Mouse (Mus musculus) heart, embryonic 12.5 days (tissue): Measurements from ENCODE around the gene Plau. TPM values are rescaled to one million over a fixed set of nuclear protein-coding genes. Genes with fewer than 3 reads are reported as not detected.

Source experiments
- ATAC-seq: fragments of 200-750 bp; cut with Nextera tagmentation; 2 replicates; pipeline ENCODE4 v1.8.0; 2017; ENCODE audit warnings: moderate TSS enrichment, moderate library complexity; ENCODE audit not compliant: insufficient number of reproducible peaks, low FRiP score
- H3K27ac ChIP-seq: fragments of 300-500 bp; sonication (generic); 2 replicates; pipeline ENCODE4 v1.5.1; 2016; ENCODE audit warnings: mild to moderate bottlenecking, moderate library complexity; ENCODE audit not compliant: poor library complexity, severe bottlenecking
- H3K27me3 ChIP-seq: fragments of 300-500 bp; sonication (generic); replicated peaks from 2 replicates; pipeline ENCODE4 v1.6.1; 2016; ENCODE audit warnings: mild to moderate bottlenecking, moderate library complexity
- H3K36me3 ChIP-seq: fragments of 300-500 bp; sonication (generic); 2 replicates; pipeline ENCODE4 v1.6.1; 2016; ENCODE audit warnings: mild to moderate bottlenecking, moderate library complexity
- H3K4me1 ChIP-seq: fragments of 300-500 bp; sonication (generic); replicated peaks from 2 replicates; pipeline ENCODE4 v1.6.1; 2016; ENCODE audit warnings: mild to moderate bottlenecking
- H3K4me2 ChIP-seq: fragments of 300-500 bp; sonication (generic); 2 replicates; pipeline ENCODE4 v1.6.1; 2016; ENCODE audit warnings: mild to moderate bottlenecking, moderate library complexity
- H3K4me3 ChIP-seq: fragments of 300-500 bp; sonication (generic); 2 replicates; pipeline ENCODE4 v1.5.1; 2016; ENCODE audit warnings: mild to moderate bottlenecking
- H3K9ac ChIP-seq: fragments of 300-500 bp; sonication (generic); 2 replicates; pipeline ENCODE4 v1.6.1; 2016; ENCODE audit warnings: mild to moderate bottlenecking, moderate library complexity
- H3K9me3 ChIP-seq: fragments of 300-500 bp; sonication (generic); replicated peaks from 2 replicates; pipeline ENCODE4 v1.6.1; 2016; ENCODE audit warnings: mild to moderate bottlenecking, moderate library complexity
- WGBS: fragments of 180-500 bp; shearing (Covaris S2); methylation state at CpG from one replicate; pipeline ENCODE4 v1.1.7; 2016; 5-methylcytosine and 5-hydroxymethylcytosine counted together
- polyA plus RNA-seq: library from polyadenylated mRNA; unstranded; fragments of >200 nt; fragmentation: Nextera tagmentation; extraction: Ambion mirVana; gene quantifications from 2 replicates; pipeline ENCODE4 v1.2.1, GENCODE M21; 2016

Plau gene
- 0.77 and 1.1 TPM in 2 replicates for polyA plus RNA-seq

DNA sequence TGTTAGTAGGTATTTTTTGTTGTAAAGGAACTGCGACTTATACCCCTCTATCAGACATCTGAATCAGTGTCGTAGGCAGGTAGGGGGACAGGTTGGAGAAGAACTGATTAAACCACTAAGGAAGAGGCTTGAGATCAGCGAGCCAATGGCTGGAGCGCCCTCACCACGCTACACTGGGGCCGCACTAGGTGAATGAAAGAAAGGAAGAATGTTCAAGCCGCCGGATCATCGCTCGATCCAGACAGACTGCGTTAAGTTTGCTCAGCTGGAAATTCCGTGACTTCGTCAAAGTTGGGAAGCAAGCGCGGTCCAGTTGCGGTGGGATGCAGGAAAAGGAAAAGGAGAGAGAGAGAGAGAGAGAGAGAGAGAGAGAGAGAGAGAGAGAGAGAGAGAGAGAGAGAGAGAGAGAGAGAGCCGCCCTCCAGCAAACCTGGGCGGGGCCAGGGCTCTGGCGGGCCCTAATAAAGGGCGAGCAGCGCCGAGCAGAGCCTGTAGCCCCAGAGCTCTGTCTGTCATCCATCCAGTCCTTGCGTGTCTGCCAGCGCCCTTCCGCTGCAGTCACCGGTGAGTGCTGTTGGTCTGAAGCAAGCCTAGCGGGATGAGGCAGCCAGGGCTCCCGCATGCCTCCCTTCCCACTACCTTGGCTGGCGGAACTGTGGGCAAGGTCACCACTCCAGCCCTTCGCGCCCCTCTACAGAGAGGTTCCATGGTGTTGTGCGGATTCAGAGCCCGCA, at the start of gene Plau:
Gene Plau (plus strand): TSS at position 490 of the 734 bp plus-strand sequence.
- no peak within 1 kb of the TSS for H3K27ac ChIP-seq
- no peaks in the 10 kb centered on the region for H3K27me3 ChIP-seq
- WGBS = 1% methylated on average over 32 of the region's 33 CpGs
- peak within 1 kb of the TSS; percentile 50 for H3K4me3 ChIP-seq
- peak within 1 kb of the TSS; percentile 72 for H3K9ac ChIP-seq
- peak; percentile 89 for ATAC-seq
- no peaks in the 10 kb centered on the region for H3K36me3 ChIP-seq
- peaks cover 10% of the 10 kb centered on the region for H3K4me1 ChIP-seq
- no peaks in the 10 kb centered on the region for H3K9me3 ChIP-seq
- peak within 1 kb of the TSS; percentile 88 for H3K4me2 ChIP-seq

DNA sequence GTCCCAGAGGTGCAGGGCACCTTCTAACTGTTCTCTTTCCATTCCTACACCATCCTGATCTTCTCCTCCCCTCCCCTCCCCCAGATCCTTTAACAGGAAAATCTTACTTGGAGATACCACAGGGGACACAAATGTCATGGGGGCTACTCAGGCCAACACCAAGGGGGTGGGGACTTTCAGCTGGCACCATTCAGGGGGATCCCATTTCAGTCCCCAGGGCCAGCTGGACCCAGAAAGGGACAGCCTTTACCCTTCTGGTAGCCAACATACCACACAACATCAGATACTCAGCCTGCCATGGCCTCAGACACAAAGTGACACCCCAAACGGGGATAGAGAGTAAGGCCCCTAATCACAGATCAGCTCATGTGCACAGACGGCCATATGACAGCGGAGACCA, 48.3 kb upstream of the Plau start:
- Histone ChIP-seq H3K9ac (no peak overlapping the region), H3K36me3 (peaks cover 64% of the 10 kb centered on the region), H3K4me3 (no peak overlapping the region), H3K9me3 (no peaks in the 10 kb centered on the region), H3K4me2 (no peak overlapping the region), H3K4me1 (peaks cover 71% of the 10 kb centered on the region), H3K27me3 (no peaks in the 10 kb centered on the region), H3K27ac (no peak overlapping the region)
- WGBS = 72% methylated on average over 3 of the region's 3 CpGs
- ATAC-seq = no peak

DNA sequence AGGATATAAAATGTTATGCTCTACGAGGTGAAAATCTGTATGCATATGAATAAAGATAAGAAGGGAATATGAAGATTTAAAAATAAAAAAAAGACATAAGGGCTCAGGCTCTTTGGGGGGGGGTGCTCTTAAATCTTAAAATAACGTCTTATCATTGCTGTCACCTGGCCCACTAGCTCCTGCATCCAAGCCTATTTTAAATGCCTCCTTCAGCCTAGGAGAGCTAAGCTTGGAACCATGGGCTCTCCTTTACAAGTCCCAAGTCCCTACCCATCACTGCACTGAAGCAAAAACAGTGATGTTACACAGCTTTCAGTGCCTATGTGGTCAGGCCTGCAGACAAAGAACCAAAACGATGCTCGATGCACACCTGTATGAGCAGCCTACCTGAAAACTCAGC, 46.9 kb upstream of the Plau start:
- peak overlapping the region; percentile 7; the same call in 1 of the 2 replicates for H3K9ac ChIP-seq
- H3K4me2 ChIP-seq = no peak overlapping the region
- peaks cover 66% of the 10 kb centered on the region for H3K4me1 ChIP-seq
- ATAC-seq = no peak
- no peaks in the 10 kb centered on the region for H3K9me3 ChIP-seq
- 83% methylated on average over 4 of the region's 4 CpGs for WGBS
- no peak overlapping the region for H3K27ac ChIP-seq
- no peaks in the 10 kb centered on the region for H3K27me3 ChIP-seq
- H3K36me3 ChIP-seq = peaks cover 50% of the 10 kb centered on the region
- H3K4me3 ChIP-seq = no peak overlapping the region

DNA sequence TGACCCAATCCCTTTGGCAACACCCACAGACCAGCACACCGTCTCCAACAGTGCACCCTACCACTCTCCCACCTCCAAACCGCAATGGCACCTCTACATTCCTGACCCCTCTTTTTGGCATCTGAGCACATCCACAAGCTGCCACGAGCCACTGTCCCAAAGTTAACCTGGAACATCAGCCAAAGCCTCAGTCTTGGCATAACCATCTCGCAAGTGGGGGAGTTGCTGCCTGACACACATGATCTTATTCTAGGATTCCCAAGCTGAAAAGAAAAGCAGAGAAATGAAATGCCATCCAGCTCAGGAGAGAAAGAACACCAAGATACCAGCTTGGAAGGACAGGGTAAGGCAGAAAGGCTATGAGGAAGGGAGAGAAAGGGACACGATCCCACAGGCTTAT, 46.0 kb upstream of the Plau start:
- Histone ChIP-seq H3K36me3 (peaks cover 43% of the 10 kb centered on the region), H3K9me3 (no peaks in the 10 kb centered on the region), H3K4me3 (no peak overlapping the region), H3K27ac (no peak overlapping the region), H3K27me3 (no peaks in the 10 kb centered on the region), H3K4me2 (no peak overlapping the region), H3K4me1 (peaks cover 61% of the 10 kb centered on the region), H3K9ac (no peak overlapping the region)
- WGBS = 93% methylated on average over 5 of the region's 5 CpGs
- ATAC-seq = no peak

DNA sequence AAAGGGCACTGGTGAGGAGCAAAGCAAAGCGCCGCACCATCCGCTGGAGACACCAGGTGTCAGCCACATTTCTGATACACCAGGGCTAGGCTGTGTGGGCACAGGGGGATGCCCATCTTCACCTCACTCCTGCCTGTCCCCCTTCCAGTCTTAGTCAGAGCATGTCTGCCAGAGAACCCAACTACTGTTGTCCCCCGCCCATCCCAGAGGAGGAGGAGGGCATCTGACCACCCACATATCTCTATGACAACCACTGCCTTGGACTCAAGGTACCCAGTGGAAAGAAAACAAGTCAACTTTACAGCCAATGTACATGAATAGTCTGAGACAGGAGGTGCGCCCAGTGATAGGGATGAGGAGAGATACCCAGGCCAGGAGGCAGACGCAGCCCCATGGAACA, 45.5 kb upstream of the Plau start:
- 89% methylated on average over 6 of the region's 6 CpGs for WGBS
- no peaks in the 10 kb centered on the region for H3K9me3 ChIP-seq
- no peak overlapping the region for H3K9ac ChIP-seq
- no peak overlapping the region for H3K4me3 ChIP-seq
- ATAC-seq = no peak
- H3K27ac ChIP-seq = no peak overlapping the region
- no peaks in the 10 kb centered on the region for H3K27me3 ChIP-seq
- H3K36me3 ChIP-seq = peaks cover 38% of the 10 kb centered on the region
- peaks cover 61% of the 10 kb centered on the region for H3K4me1 ChIP-seq
- no peak overlapping the region for H3K4me2 ChIP-seq

DNA sequence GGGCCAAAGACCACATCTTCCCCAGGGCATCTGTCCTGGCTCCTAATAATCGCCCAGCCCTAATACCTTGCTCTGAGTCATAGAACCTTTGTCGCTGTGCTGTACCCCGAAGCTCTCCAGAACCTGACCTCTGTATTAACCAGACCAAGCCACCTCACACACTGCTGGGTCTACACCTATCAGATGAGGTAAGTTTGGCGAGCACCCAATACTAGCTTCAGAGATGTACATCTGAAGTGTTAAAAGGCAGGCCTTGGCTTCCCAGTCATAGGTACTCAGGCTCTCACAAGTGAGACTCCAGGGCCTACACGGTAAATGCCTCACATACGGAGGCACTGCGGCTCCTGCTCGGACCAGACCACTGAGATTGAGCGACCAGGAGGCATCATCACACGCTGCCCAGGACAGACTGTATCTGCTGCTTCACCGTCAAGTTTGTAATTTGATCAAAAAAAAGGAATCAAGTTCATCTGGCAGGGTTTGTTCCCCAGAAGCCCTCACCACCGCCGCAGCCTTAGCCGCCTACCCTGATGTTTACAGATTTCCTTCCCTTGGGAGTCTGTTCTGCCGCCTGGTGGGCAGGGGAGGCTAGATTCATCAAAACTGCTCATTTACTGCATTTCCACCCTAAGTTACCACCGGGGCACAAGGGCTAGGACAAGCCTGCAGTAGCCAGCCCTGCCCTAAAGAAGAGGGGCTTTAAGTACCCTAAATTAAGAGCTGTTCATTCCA, 44.8 kb upstream of the Plau start:
- no peaks in the 10 kb centered on the region for H3K9me3 ChIP-seq
- ATAC-seq = no peak
- 0 out of 2 replicates have a peak overlapping the region, but pooled peaks have one; percentile 97 for H3K9ac ChIP-seq
- peaks cover 54% of the 10 kb centered on the region for H3K4me1 ChIP-seq
- H3K4me2 ChIP-seq = no peak overlapping the region
- 83% methylated on average over 16 of the region's 16 CpGs for WGBS
- no peak overlapping the region for H3K4me3 ChIP-seq
- peaks cover 35% of the 10 kb centered on the region for H3K36me3 ChIP-seq
- H3K27ac ChIP-seq = no peak overlapping the region
- no peaks in the 10 kb centered on the region for H3K27me3 ChIP-seq

DNA sequence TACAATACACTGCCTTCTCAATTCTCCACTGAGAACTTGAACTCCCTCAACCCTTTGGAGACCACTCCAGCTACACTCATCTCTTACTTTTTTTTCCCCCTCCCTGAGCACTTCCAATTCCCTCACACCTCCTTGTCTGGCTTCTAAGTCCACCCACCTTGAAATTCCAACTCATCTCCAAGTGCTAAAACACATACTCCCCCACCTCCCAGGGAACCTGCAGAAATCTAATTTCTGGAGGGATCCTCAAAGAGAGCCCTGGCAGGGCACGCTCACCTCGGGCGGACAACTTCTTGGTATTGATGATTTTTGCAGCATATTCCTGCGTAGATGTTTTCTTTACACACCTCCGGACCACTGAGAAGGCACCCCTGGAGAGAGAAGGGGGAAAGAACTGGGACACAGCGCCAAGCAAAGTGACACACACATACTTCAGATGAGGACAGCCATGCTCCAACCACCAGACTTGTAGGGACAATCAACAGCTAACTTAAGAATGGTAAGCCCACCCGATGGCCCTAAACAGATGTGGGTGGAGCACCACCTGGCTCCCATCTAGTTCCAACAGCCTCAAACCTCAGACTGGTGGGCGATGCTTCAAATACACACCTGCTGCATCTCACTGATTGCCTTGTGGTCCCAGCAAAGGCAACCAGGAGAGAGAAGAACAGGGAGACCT, 44.1 kb upstream of the Plau start:
- Histone ChIP-seq H3K27me3 (no peaks in the 10 kb centered on the region), H3K27ac (no peak overlapping the region), H3K9me3 (no peaks in the 10 kb centered on the region), H3K4me2 (peak overlapping the region; percentile 88), H3K4me1 (peaks cover 47% of the 10 kb centered on the region), H3K4me3 (peak overlapping the region; percentile 97), H3K36me3 (peaks cover 35% of the 10 kb centered on the region), H3K9ac (peak overlapping the region; percentile 97)
- WGBS = 67% methylated on average over 8 of the region's 8 CpGs
- ATAC-seq = no peak

DNA sequence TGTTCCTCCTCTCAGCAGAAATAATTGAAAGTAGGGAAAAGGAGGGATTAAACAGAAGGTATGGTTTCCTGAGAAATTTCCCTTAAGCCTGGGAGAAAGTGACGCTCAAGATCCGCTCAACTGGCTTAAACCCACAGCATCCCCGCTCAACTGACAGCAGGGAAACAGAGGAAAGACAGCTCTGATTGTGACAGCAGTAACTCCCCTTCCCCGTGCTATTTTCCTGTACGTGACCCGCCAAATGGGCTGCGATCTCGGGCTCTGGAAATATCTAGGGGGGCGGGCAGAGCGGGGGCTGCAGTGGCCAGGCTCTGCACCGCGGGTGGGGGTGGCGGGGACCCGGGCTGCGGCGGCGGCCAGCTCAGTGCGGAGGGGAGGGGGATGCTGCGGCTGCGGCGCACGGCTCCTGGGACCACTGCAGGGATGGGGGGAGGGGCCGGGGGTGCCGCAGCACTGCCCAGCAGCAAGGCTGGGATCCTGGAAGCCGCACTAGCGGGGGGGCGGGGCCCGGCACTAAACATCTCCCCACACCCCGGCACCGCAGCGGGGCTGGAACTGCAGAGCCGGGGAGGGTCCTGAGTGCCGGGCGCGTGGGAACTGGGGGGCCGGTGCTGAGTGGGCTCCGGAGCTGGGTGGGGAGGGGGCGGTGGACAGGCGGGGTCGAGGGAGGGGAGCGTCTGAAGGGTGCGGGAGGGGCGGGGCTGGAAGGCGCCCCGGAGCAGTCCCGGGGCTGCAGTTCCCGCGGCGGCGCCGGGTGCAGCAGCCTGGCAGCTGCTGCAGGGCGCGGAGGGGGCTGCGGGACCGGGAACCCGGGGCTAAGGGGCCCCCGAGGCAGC, 43.3 kb upstream of the Plau start:
- Histone ChIP-seq H3K4me3 (peak overlapping the region; percentile 97), H3K4me2 (peak overlapping the region; percentile 88), H3K36me3 (peaks cover 33% of the 10 kb centered on the region), H3K4me1 (peaks cover 40% of the 10 kb centered on the region), H3K9ac (peak overlapping the region; percentile 97), H3K27ac (peak overlapping the region; percentile 80), H3K27me3 (no peaks in the 10 kb centered on the region), H3K9me3 (no peaks in the 10 kb centered on the region)
- WGBS = 2% methylated on average over 51 of the region's 57 CpGs
- ATAC-seq = peak; percentile 46

DNA sequence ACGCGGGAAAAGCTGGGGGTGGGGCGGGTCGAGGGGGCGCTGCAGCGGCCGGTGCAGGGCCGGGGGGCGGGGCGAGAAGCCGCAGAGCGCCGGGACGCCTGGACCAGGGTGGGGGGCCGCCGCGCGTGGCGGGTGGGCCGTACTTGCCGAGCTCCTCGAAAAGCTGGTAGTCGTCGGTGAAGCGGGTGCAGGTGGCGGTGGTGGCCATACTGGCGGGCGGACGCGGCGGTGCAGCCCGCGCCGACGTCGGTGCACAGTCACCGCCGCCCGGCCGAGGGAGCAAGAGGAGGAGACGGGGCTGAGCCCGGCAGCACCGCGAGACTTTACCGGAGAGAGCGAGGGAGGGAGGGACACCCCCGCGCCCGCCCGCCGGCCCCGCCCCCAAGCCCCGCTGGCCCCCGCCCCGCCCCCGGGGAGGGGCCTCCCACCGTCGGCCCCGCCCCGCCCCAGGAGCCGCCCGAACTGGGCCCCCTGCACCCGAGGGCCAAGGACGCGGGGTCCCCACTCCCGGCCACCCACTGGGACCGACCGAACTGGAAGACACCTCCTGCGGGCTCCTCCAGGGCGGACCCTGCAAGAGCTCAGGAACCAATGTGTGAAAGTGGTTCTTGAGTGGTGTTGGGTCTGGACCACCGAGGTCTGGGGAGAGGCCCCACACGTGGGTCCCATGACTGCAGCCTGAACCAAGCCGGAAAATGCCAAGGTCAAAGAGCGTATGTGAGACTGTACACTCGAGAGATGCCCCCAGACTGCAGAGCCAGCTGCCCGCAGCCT, 42.5 kb upstream of the Plau start, which contains the start of gene Camk2g:
Gene Camk2g (minus strand): TSS at position 331 of the 774 bp plus-strand sequence.
- Histone ChIP-seq H3K4me3 (peak within 1 kb of the TSS; percentile 97), H3K4me2 (peak within 1 kb of the TSS; percentile 88), H3K9ac (peak within 1 kb of the TSS; percentile 97), H3K27ac (peak within 1 kb of the TSS; percentile 80), H3K27me3 (no peaks in the 10 kb centered on the region), H3K36me3 (peaks cover 25% of the 10 kb centered on the region), H3K9me3 (no peaks in the 10 kb centered on the region), H3K4me1 (peaks cover 39% of the 10 kb centered on the region)
- ATAC-seq = peak; percentile 94
- under 1% methylated on average over 42 of the region's 76 CpGs for WGBS

DNA sequence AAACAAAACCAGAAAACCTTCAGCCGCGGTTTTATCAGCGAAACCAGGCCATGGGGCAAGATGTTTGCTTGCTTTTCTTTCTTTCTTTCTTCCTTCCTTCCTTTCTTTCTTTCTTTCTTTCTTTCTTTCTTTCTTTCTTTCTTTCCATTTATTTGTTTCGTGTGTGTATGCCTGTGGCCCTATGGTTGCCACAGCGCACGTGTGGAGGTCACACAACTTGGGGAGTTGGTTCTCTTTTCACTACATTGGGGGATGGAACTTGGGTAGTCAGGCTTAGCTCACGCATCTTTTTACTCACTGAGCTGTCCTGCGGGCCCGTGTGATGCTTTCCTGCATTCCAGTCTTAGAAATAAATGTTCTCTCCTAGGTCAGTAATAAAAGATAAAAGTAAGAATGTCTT, 41.9 kb upstream of the Plau start:
- Histone ChIP-seq H3K36me3 (peaks cover 23% of the 10 kb centered on the region), H3K9ac (peak overlapping the region; percentile 97), H3K4me2 (peak overlapping the region; percentile 88), H3K27ac (peak overlapping the region; percentile 68), H3K9me3 (no peaks in the 10 kb centered on the region), H3K27me3 (no peaks in the 10 kb centered on the region), H3K4me1 (peaks cover 39% of the 10 kb centered on the region), H3K4me3 (peak overlapping the region; percentile 97)
- WGBS = 8% methylated on average over 9 of the region's 9 CpGs
- no peak for ATAC-seq
